Mouse (Mus musculus): ENCODE results near the gene Mast4. TPM values are rescaled to one million over a fixed set of nuclear protein-coding genes. Genes with fewer than 3 reads are reported as not detected.

Gene Mast4
- total and polyA plus RNA-seq, 2 experiments = 0.83 to 5.3 TPM

DNA sequence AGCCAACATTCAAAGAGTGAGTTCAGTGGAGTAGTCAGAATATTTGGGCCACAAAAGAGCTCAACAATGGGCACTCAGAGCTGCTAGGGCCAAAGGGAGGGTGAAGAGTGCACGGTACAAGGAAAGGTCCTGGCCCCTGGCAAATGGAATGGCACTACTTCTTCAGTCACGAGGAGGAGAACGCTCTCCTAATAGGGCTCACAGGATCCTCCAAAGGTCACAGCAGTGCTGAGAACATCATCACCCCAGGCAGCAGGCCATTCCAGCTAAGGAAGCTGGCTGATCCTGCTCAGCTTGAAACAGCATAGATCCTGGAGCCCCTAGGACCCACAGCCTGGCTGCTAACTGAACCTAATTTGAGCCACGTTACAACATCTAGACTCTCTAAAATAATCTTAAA is 389.8 kb downstream of the Mast4 start:
- Histone ChIP-seq H3K36me3 (ENCODE audit: control insufficient read depth, insufficient read depth, low read length) (no peaks in the 10 kb centered on the region), H3K27ac (replicated peaks; ENCODE audit: insufficient read depth, low read depth, low read length) (no peak overlapping the region), H3K27me3 (ENCODE audit: control insufficient read depth, insufficient read depth, low read length) (no peaks in the 10 kb centered on the region), H3K4me1 (ENCODE audit: control insufficient read depth, insufficient read depth, low read length) (no peaks in the 10 kb centered on the region), H3K4me3 (ENCODE audit: insufficient read depth, low read depth, low read length) (no peak overlapping the region), H3K9ac (ENCODE audit: low read depth, low read length) (no peak overlapping the region), H3K79me2 (ENCODE audit: control insufficient read depth, insufficient read depth, low read length) (no peaks in the 10 kb centered on the region)
- DNase-seq (ENCODE audit: extremely low read depth, low read depth, low spot score) = no peak
- no peak for TF ChIP-seq POLR2A (IDR thresholded peaks at IDR 0.05; ENCODE audit: extremely low read depth, insufficient read depth, low read length)
- TF ChIP-seq CTCF (IDR thresholded peaks at IDR 0.05; ENCODE audit: low read depth, low read length) = no peak
- WGBS = 85% methylated on average over 4 of the region's 4 CpGs

GRCm38 (mm10) chr13:102942557-102942956 is 391.7 kb downstream of the Mast4 start:
- Histone ChIP-seq H3K4me3 (ENCODE audit: insufficient read depth, low read depth, low read length) (no peak overlapping the region), H3K27ac (replicated peaks; ENCODE audit: insufficient read depth, low read depth, low read length) (no peak overlapping the region), H3K9ac (ENCODE audit: low read depth, low read length) (no peak overlapping the region), H3K4me1 (ENCODE audit: control insufficient read depth, insufficient read depth, low read length) (no peaks in the 10 kb centered on the region), H3K27me3 (ENCODE audit: control insufficient read depth, insufficient read depth, low read length) (no peaks in the 10 kb centered on the region), H3K79me2 (ENCODE audit: control insufficient read depth, insufficient read depth, low read length) (no peaks in the 10 kb centered on the region), H3K36me3 (ENCODE audit: control insufficient read depth, insufficient read depth, low read length) (no peaks in the 10 kb centered on the region)
- 81% methylated on average over 2 of the region's 2 CpGs for WGBS
- no peak for DNase-seq (ENCODE audit: extremely low read depth, low read depth, low spot score)
- TF ChIP-seq CTCF (IDR thresholded peaks at IDR 0.05; ENCODE audit: low read depth, low read length) (no peak), POLR2A (IDR thresholded peaks at IDR 0.05; ENCODE audit: extremely low read depth, insufficient read depth, low read length) (no peak)

DNA sequence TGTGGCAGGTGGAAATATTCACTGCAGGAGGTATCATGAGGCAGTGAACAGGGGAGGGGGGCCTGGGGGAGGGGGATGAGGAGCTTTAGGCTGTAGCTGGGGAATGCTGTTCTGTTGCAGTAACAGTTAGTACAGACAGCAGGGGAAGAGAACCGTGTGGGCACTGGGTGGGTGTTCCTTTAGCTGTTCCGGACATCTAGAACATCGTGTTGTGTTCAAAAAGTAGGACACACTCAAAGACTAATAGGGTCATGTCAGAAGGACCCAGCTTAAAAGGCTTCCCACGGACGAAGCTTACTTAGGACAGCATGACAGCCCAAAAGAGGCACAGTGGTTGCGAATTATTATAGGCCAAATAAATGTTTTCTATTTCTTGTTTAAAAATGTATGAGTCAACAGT is 393.8 kb downstream of the Mast4 start:
- Histone ChIP-seq H3K27me3 (ENCODE audit: control insufficient read depth, insufficient read depth, low read length) (no peaks in the 10 kb centered on the region), H3K79me2 (ENCODE audit: control insufficient read depth, insufficient read depth, low read length) (no peaks in the 10 kb centered on the region), H3K4me3 (ENCODE audit: insufficient read depth, low read depth, low read length) (no peak overlapping the region), H3K36me3 (ENCODE audit: control insufficient read depth, insufficient read depth, low read length) (no peaks in the 10 kb centered on the region), H3K9ac (ENCODE audit: low read depth, low read length) (no peak overlapping the region), H3K27ac (replicated peaks; ENCODE audit: insufficient read depth, low read depth, low read length) (no peak overlapping the region), H3K4me1 (ENCODE audit: control insufficient read depth, insufficient read depth, low read length) (no peaks in the 10 kb centered on the region)
- 91% methylated on average over 6 of the region's 6 CpGs for WGBS
- no peak for TF ChIP-seq CTCF (IDR thresholded peaks at IDR 0.05; ENCODE audit: low read depth, low read length)
- TF ChIP-seq POLR2A (IDR thresholded peaks at IDR 0.05; ENCODE audit: extremely low read depth, insufficient read depth, low read length) = no peak
- DNase-seq (ENCODE audit: extremely low read depth, low read depth, low spot score) = no peak

DNA sequence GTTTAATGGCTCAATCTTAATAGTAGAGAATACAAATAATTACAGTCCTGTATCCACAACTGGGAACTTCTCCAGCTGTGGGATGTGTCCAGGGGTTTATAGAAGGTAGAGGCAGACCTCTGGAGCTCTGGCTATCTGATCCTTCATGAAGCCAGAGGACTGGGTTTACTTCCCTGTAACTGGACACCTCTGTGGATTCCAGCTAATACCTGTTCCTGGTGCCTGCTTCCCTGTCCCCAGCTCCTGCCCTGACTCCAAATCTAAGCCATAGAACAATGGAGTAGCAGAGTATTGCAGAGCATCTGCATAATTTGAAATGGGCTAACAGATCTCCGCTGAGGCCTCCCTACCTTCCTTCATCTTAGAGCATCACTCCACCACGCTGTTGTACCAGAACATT is 398.1 kb downstream of the Mast4 start:
- H3K27ac ChIP-seq (replicated peaks; ENCODE audit: insufficient read depth, low read depth, low read length) = no peak overlapping the region
- no peak overlapping the region for H3K9ac ChIP-seq (ENCODE audit: low read depth, low read length)
- no peak for DNase-seq (ENCODE audit: extremely low read depth, low read depth, low spot score)
- no peaks in the 10 kb centered on the region for H3K36me3 ChIP-seq (ENCODE audit: control insufficient read depth, insufficient read depth, low read length)
- no peaks in the 10 kb centered on the region for H3K4me1 ChIP-seq (ENCODE audit: control insufficient read depth, insufficient read depth, low read length)
- TF ChIP-seq POLR2A (IDR thresholded peaks at IDR 0.05; ENCODE audit: extremely low read depth, insufficient read depth, low read length) (no peak), CTCF (IDR thresholded peaks at IDR 0.05; ENCODE audit: low read depth, low read length) (no peak)
- H3K27me3 ChIP-seq (ENCODE audit: control insufficient read depth, insufficient read depth, low read length) = no peaks in the 10 kb centered on the region
- H3K4me3 ChIP-seq (ENCODE audit: insufficient read depth, low read depth, low read length) = no peak overlapping the region
- no peaks in the 10 kb centered on the region for H3K79me2 ChIP-seq (ENCODE audit: control insufficient read depth, insufficient read depth, low read length)
- WGBS = 91% methylated on average over 2 of the region's 2 CpGs

DNA sequence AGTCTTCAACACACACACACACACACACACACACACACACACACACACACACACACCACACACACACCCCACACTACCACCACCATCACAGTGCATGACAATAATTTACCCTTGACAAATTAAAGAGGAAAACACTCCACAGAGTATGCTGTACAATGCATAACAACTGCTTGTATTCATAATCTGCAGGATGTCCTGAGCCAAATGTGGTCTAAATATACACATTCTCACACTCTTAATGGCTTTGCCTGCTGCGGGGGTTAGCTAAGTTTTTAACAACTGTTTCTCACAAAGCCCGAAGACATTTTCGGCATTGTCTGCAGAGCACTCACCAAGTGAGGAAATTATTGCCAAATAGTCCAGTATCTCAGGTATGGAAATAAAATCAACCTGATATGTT is 398.5 kb downstream of the Mast4 start:
- Histone ChIP-seq H3K36me3 (ENCODE audit: control insufficient read depth, insufficient read depth, low read length) (no peaks in the 10 kb centered on the region), H3K27ac (replicated peaks; ENCODE audit: insufficient read depth, low read depth, low read length) (no peak overlapping the region), H3K4me3 (ENCODE audit: insufficient read depth, low read depth, low read length) (no peak overlapping the region), H3K9ac (ENCODE audit: low read depth, low read length) (no peak overlapping the region), H3K27me3 (ENCODE audit: control insufficient read depth, insufficient read depth, low read length) (no peaks in the 10 kb centered on the region), H3K79me2 (ENCODE audit: control insufficient read depth, insufficient read depth, low read length) (no peaks in the 10 kb centered on the region), H3K4me1 (ENCODE audit: control insufficient read depth, insufficient read depth, low read length) (no peaks in the 10 kb centered on the region)
- no peak for TF ChIP-seq POLR2A (IDR thresholded peaks at IDR 0.05; ENCODE audit: extremely low read depth, insufficient read depth, low read length)
- TF ChIP-seq CTCF (IDR thresholded peaks at IDR 0.05; ENCODE audit: low read depth, low read length) = no peak
- DNase-seq (ENCODE audit: extremely low read depth, low read depth, low spot score) = no peak
- WGBS = 80% methylated on average over 3 of the region's 3 CpGs

- no peak for TF ChIP-seq POLR2A (IDR thresholded peaks at IDR 0.05; ENCODE audit: extremely low read depth, insufficient read depth, low read length)
- TF ChIP-seq CTCF (IDR thresholded peaks at IDR 0.05; ENCODE audit: low read depth, low read length) = no peak
- no peaks in the 10 kb centered on the region for H3K27me3 ChIP-seq (ENCODE audit: control insufficient read depth, insufficient read depth, low read length)
- no peaks in the 10 kb centered on the region for H3K36me3 ChIP-seq (ENCODE audit: control insufficient read depth, insufficient read depth, low read length)
- H3K79me2 ChIP-seq (ENCODE audit: control insufficient read depth, insufficient read depth, low read length) = no peaks in the 10 kb centered on the region
- DNase-seq (ENCODE audit: extremely low read depth, low read depth, low spot score) = peak; percentile 82
- no peak overlapping the region for H3K4me3 ChIP-seq (ENCODE audit: insufficient read depth, low read depth, low read length)
- H3K9ac ChIP-seq (ENCODE audit: low read depth, low read length) = no peak overlapping the region
- H3K4me1 ChIP-seq (ENCODE audit: control insufficient read depth, insufficient read depth, low read length) = no peaks in the 10 kb centered on the region
- H3K27ac ChIP-seq (replicated peaks; ENCODE audit: insufficient read depth, low read depth, low read length) = no peak overlapping the region
- 22% methylated on average over 5 of the region's 5 CpGs for WGBS
These were observed 400.6 kb downstream of the Mast4 start for GRCm38 (mm10) chr13:102933702-102934101.
